Mouse (Mus musculus): ENCODE results near the gene Hacd4.
"Not testable (repeated sequence)": the region's sequence is repeated elsewhere in the genome, so short reads cannot be mapped to it uniquely, and the experiment has no call there.

The Hacd4 gene

GRCm38 (mm10) chr4:88432412-88433024 is 6.2 kb downstream of the Hacd4 start:
- DNase-seq: no peak

GRCm38 (mm10) chr4:88427630-88428239 is 11.0 kb downstream of the Hacd4 start:
- DNase-seq: no peak

GRCm38 (mm10) chr4:88424563-88424962 is 14.2 kb downstream of the Hacd4 start:
- no peak for DNase-seq

- DNase-seq: no peak
These were observed 19.4 kb downstream of the Hacd4 start for GRCm38 (mm10) chr4:88419378-88419777.

GRCm38 (mm10) chr4:88415017-88415416 is 23.7 kb downstream of the Hacd4 start:
- DNase-seq: no peak

- DNase-seq: no peak
These were observed 26.4 kb downstream of the Hacd4 start for GRCm38 (mm10) chr4:88412331-88412730.

- no peak for DNase-seq
These were observed 29.4 kb downstream of the Hacd4 start for GRCm38 (mm10) chr4:88409279-88409678.

- peak; percentile 20 for DNase-seq
These were observed 31.6 kb downstream of the Hacd4 start for GRCm38 (mm10) chr4:88406887-88407696.

- DNase-seq: no peak
These were observed 35.8 kb downstream of the Hacd4 start for GRCm38 (mm10) chr4:88402884-88403283.

- DNase-seq: no peak
These were observed 37.8 kb downstream of the Hacd4 start for GRCm38 (mm10) chr4:88400992-88401313.

GRCm38 (mm10) chr4:88400302-88400991 is 38.3 kb downstream of the Hacd4 start:
- no peak for DNase-seq

- DNase-seq: no peak
These were observed 41.7 kb downstream of the Hacd4 start for GRCm38 (mm10) chr4:88396995-88397521.

- DNase-seq: no peak
These were observed 43.0 kb downstream of the Hacd4 start for GRCm38 (mm10) chr4:88395717-88396116.

GRCm38 (mm10) chr4:88390596-88390995 is 48.1 kb downstream of the Hacd4 start:
- not testable (repeated sequence) for DNase-seq

- DNase-seq: no peak
These were observed 48.7 kb downstream of the Hacd4 start for GRCm38 (mm10) chr4:88390036-88390435.

GRCm38 (mm10) chr4:88372293-88373224 is 66.2 kb downstream of the Hacd4 start:
- DNase-seq: no peak

- DNase-seq: peak; percentile 22
These were observed 67.9 kb downstream of the Hacd4 start for GRCm38 (mm10) chr4:88370819-88371218.

- no peak for DNase-seq
These were observed 68.8 kb downstream of the Hacd4 start for GRCm38 (mm10) chr4:88369951-88370350.

- DNase-seq: peak; percentile 21
These were observed 81.3 kb downstream of the Hacd4 start for GRCm38 (mm10) chr4:88357431-88357830.

- DNase-seq: peak; percentile 41
These were observed 82.1 kb downstream of the Hacd4 start for GRCm38 (mm10) chr4:88356652-88357051.

GRCm38 (mm10) chr4:88350910-88351309 is 87.8 kb downstream of the Hacd4 start:
- peak; percentile 66 for DNase-seq
